Mouse (Mus musculus): ENCODE results near the gene Trpm5.
A peak's percentile ranks its signal among the peaks of the same experiment; 100 is the strongest.

The Trpm5 gene

DNA sequence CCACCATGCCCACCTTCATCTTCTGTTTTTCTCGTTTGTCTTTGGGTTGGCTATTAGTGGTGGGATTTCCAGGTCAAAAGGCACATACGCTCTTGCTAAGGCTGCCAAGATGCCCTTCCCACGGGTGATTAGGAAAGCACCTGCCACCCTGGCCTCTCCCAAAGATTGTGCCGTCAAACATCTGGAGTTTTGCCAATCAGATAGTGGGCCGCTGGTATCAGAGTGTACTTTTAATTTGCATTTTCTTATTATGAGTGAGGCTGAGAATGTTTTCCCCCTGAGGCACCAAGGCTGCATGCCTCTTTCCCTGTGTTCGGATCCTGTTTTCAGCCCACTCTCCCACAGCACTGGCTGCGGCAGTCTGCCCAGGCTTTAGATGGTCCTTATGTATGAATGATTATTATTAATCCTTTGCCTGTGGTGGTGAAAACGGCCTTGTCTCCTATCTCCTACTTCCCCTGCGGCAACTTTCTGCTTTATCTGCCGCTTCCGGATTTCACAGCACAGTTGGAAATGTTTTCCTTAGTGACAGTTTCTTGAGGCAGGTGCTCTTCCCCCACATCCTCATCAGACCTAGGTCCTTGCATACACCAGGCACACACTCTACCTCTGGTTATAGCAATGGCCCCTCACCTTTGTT is 10.9 kb upstream of the Trpm5 start:
- no peak for DNase-seq

DNA sequence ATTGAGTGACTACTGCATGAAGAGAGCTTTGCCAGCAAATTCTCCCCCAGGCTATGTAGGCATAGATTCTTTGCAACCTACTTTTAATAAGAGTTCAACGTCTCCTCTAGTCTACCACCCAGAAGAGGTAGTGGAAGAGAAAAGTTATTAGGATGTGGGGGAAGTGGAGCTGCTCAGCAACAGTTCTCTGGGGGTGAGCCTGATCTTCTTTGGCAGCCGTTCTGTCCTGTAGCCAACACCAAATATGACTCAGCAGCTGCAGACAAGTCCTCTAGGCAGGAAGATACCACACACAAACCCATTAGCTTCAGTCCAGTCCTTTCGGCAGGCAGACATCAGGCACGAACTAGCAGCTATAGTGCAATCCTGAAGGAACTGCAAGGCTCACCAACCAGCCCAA is 6.3 kb upstream of the Trpm5 start:
- no peak for DNase-seq

DNA sequence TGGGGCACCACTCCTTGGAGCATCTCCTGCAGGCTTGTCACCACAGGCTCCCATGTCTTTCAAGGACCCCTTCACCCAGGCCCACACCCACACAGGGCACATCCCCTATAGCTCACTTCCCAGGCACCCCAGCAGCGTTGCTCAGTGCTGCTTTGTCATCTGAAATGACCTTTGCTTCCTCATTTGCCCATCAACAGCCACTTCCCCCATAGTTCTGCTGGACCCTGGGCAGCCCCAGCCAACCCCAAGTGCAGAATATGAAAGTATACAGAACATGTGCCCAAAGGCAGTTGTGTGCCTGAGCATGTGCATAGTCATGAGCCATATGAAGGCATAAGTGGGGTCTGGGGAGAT is 1.1 kb upstream of the Trpm5 start:
- DNase-seq: no peak

DNA sequence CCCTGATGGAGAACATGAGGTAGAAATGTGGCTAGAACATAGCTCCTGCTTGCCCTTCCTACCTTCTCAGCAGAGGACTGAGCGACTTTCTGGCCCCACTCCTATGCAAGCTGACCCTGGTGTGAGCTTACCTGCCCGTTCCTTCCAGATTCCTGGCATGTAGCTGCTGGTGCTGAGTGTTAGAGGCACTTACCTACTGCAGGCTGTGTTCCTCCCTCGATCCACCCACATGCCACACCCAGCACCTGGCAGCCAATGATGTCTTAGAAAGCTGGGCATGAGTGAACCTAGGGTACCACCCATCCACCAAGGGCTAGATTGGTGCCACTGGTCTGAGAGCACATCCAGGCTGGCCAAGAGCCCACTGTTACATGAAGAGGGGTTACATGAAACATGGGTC is 595 bp downstream of the Trpm5 start:
- no peak for DNase-seq

DNA sequence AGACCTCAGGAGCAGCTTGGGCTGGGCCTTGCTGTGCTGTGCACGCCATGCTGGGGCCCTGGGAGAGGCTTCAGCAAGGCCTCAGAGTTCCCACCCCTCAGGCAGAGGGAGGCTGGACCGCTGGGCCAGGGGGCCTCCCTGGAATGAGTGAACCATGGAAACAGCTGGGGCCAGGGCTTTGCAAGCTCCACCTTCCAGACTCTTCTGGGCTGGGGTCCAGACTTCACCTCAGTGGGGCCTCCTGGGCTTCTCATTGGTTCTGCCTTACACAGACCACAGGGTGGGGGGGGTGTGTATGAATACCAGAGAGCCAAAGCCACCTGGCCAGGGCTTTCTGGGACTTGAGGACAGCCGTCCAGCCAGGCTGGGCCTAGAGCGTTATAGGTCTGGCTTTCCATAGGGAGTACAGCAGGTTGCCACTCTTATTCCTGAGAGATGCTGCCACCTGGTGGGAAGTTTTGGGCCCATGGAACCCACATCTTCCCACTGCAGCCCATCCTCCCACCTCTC is 7.3 kb downstream of the Trpm5 start:
- DNase-seq: no peak

DNA sequence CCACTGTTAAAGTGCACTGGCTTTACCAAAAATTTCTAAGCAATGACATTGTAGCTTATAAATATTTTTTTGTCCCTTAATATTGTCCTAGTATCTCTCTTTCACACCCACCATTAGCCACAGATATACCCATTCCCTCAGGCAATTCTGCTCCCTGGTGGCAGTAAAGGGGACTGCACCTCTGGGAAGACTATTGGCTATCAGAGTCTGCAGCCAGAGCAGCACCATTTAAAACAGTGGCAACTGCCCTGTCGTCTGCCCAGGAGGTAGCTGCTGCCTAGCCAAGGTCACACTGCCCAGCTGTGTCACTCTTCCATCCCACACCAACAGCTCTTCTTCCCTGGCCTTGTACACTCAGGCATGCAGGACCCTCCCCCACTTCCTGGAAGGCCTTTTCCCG is 8.1 kb downstream of the Trpm5 start:
- DNase-seq: no peak

DNA sequence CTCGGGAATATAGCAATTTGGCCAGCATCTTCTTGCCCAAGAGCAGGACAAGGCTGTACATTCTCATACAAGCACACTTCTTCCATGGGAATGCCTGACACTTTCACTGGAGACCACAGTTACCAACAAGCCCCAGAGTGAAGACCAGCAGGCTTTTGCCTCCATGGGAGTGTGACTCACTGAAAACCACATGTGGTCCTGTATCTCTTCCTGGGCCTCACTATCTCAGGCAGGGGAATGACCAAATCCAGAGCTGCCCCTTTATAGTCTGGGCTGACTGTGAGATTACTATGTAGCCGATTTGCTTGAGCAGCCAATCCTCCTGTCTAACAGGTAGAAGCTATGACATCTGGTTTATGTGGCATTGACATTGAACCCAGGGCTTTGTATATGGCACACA is 10.7 kb downstream of the Trpm5 start:
- no peak for DNase-seq

DNA sequence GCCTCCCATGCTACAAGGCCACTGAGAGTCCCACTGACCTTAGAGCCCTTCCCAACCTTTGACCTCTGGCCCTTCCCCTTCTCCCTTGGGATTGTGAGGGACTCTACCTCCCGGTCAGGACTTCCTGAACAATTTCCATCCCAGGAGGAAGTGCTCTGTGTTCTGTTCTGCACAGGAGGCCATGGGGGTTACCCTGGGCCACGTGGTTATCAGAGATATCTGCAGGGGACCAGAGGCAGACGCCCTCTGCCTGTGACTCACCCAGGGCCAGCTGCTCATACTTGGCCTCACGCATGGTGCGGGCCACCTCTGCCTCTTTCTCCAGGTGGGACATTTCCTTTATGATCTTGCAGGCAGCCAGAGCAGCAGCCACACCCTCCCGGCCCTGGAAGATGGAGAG is 12.4 kb downstream of the Trpm5 start:
- no peak for DNase-seq

DNA sequence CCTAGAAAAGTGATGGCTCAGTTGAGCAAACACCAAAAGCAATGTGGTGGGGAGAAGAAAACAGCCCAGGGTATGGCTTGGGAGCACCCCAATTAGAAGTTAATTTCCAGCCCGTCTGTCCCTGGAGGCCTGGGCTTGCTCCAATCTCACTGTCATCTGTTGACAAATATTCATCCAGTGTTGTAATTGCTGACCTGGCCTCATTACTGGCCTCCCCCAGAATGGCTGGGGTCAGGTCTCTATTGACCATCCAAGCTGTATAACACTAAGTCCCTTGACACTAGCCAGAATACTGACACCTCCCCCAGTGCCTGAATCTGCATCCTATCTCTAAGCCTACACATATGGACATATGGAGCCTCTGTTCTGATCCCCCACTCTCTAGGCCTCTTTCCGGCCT is 17.1 kb downstream of the Trpm5 start:
- no peak for DNase-seq

DNA sequence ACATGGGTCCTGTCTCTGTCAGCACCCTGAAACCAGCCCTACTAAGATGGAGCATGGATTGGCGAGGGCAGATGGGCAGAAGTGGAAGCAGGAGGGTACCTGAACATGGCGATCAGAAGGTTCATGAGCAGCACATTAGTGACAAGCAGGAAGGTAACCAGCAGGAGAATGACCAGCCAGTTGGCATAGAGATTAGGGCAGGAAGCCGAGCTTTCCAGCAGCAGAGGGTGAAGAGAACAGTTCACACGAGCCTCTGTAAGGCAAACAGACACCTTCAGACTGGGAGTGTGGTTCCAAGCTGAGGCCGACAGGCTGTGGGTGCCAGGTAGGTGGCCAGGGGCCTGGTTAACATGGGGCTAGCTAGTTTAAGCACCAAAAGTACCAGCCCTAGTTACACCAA is 19.0 kb downstream of the Trpm5 start:
- no peak for DNase-seq

DNA sequence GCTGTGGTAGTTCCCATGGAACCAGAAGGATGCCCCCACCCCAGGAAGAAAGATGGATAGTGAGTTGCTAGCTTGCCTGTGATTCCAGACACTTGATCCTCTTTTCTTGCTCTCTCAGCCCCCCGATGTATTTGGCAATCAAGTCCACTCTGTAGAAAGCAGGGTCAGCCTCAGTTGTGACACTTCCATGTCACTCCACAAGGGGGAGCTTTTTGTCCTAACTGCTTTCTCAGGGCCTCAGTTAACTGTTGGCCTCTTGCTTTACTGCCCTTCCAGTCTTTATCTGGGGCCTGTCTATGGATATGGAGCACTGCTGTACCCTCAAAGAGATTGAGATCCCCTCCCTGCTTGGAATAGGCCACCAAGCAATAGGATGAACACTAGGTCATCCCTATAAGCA is 21.4 kb downstream of the Trpm5 start:
- no peak for DNase-seq

DNA sequence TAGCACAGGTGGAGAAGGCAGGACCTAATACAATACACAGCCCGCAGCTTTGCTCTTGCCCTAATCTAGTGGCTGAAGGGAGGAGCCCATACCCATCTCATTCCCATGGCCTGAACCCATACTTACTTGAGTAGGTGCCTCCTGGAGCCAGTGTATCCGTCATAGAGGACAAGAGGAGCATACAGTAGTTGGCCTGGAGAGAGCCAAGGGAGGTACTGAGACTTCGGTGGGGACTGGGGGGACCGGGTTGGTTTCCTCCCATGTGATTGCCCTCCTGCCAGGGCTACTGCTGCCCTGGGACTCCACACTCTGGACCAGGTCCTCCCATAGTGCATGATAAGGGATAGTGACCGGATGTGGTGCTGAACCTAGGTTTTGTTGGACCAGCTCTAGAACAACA is 21.8 kb downstream of the Trpm5 start:
- DNase-seq: no peak

DNA sequence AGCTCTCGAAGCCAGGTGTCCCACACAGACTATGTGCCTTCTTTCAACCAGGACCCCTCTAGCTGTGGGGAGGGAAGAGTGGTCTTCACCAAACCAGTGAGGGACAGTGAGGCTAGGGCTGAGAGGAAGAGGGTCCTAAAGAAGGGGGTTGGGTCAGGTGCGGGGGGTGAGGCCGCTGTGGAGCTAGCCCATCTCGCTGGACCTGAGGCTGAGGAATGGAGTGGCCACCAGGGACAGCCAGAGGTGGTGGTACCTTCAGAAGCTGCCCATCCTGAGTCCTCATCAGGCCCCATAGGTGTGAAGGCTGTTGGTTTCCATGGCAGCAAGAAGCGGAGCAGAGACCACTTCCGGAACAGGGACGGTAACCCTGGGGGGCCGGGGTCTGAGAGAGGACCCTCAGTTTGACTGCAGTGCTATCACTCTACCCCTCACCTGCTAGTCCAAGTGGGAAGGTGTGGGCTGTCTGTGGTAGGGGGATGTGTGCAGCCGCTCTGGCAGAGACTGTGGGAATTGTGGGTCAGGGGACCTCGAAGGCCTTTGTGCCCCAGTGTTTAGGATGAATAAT is 23.9 kb downstream of the Trpm5 start:
- DNase-seq: peak; percentile 65

DNA sequence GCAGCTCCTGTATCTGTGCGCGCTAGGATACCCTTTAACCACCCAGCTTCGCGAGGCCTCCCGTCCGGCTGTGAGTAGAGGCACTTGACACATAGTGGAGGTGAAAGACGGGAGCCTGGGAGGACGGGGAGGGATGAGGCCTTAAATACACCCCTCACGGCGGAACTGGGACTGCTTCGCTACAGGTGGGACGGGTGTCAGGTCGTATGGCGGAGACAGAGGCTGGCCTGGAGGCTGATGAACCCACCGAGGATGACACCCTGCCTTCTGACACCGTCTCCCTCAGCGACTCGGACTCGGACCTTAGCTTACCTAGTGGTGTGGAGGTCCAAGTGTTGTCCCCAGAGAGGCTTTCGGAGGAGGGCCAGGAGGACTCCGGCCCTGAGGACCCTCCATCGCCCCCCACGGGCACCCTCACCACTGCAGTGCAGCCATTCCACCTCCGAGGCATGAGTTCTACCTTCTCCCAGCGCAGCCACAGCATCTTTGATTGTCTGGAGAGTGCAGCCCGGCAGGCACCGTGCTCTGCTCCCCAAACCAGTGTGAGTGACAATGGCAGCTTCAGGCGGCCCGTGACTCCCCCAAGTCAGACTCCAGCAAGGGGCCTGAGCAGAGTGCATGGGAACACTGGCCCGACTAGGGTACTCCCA is 24.6 kb downstream of the Trpm5 start:
- peak; percentile 76 for DNase-seq

DNA sequence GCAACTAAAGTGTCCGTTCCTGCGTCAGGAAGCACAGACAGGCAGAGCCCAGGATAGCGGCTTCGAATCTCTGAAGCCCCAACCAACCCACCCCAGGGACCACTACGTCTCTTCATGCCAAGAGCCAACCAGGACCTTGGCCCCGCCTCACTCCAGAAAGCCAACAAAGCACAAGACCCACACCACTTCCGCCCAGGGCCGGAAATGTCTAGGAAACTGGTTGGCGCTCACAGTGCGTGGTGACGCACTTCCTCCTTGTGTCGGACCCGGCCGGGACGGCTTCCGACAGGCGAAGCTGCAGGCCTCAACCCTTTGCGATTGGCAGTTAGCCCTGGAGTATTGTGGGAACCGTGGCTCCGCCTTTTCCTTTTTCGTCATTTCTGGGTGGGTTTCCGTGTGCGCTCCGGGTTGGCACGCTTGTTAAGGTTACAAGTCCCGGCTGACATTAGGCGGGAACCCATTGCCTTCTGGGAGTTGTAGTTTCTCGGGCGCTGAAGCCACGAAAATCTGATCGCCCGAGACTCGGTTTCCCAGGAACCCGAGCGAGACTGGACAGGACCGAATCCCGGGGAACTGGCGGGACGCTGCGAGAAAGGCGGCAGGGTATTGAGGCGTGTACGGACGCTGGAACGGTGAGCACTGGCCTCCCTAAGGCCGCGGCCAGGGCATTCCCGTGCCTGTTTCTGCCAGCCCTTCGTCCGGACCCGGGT is 25.4 kb downstream of the Trpm5 start, which contains the start of gene Tssc4:
Gene Tssc4 (plus strand): TSS at position 368 of the 710 bp plus-strand sequence.
- DNase-seq: peak; percentile 100

DNA sequence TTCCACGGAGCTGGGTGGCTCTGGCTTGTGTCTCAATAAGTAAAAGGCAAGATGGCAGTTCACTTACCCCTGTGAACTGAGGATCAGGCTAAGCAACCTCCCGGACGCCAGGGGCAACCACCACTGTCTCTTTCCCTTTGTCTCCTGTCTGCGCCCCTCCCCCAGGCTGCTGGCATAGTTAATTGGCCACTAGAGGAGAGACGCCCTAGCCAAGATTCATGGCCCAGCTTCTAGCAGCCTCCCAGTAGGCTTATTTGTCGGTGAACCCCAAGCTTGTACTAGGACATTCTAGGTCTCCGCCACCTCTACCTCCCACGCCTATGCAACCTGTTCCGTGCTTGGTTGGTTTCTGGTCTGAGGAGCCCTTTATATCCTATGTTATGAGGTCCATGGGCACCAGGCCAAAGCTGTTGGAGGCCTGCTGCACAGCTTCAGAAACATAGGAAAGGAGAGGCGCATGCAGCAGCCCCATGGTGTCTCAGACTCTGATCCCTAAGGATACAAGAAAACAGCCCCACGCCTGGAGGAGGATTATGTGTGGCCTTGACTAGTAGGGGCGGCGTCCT is 26.0 kb downstream of the Trpm5 start:
- DNase-seq: no peak

DNA sequence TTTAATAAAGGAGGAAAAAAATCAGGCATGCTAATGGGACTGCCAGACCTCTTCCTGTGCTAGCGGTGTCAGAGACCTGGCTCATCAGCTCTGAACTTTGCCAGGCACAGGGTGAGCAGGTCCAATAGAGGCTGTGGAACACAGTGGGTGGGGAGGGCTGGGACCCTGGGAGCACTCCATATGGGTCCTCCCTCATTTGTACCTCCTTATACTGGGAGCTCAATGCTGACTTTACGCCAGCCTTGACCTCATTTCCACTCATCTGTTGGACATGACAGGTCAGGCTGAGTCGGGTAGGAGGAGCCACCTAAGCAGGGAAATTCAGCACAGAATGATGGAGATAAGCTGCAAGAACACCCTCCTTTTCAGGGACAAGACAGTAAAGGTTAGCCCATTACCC is 26.5 kb downstream of the Trpm5 start:
- DNase-seq: peak; percentile 66

DNA sequence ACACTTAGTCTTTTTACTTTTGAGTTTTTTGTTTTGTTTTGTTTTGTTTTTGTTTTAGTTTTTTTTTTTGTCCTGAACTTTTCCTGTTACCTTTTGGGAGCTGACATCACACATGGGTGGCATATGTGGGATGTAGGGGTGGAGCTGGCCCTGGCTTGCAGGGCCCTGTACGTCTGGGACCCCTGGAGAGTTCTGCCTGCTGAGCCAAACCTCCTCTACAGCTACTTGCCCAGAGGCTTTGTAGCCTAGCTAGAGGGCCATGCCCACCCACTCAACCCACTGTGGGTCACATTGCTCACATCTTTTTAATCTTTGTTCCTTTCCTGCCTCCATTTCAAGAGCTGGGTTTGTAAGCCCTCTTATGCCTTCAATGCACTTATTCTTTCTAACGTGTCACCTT is 27.0 kb downstream of the Trpm5 start:
- DNase-seq: peak; percentile 66

DNA sequence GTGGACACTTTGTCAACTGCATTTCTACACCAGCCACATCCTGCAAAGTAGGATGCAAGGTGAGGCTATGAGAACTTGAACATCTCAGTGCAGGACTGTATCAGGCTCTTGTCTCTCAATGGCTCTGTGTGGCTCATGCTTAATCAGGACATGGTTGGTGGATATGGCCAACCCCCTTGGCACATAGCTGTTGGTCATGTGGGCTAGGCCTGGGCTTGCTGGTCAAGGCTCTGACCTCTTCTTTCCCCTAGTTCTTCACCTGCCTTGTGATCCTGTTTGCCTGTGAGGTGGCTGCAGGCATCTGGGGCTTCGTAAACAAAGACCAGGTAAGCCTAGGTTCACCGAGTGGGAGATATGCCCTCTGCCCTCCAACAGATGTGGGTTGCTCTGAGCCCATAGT is 28.8 kb downstream of the Trpm5 start:
- DNase-seq: no peak

DNA sequence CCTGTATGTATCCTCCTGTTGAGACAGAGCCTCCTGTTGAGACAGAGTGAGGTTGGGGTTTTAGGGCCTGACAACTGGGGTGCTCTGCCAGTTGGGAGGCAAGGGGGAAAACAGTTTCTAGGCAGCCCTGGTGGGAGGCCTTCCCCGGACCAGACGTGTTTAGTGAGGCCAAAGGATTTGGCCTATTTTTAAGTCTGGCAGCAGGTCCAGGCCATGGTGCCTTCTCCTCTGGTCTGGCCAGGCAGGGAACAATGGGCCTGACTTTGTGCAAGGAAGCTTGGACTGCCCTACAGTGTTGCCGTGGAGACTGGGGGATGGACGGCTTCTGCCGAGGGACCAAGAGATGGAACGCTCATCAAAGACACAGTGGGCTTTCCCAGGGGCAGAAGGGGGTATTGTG is 30.2 kb downstream of the Trpm5 start:
- peak; percentile 57 for DNase-seq

DNA sequence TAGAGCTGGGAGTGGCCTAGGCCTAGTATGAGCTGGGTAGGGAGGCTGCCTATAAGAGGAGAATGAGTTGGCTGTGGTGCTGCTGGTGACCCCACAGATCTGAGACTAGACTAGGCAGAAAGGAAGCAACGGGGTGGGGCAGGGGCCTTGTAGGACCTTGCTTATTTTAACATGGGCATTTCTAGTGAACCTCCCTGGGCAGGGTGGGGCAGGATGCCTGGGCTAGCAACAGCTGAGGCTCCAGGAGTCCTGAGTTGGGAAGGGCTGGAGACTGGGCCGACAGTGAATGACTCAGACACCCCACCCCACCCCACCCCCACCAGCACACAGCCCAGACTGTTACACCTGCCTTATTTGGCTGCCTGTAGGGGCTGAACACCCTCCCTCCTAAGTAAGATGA is 31.7 kb downstream of the Trpm5 start:
- no peak for DNase-seq

DNA sequence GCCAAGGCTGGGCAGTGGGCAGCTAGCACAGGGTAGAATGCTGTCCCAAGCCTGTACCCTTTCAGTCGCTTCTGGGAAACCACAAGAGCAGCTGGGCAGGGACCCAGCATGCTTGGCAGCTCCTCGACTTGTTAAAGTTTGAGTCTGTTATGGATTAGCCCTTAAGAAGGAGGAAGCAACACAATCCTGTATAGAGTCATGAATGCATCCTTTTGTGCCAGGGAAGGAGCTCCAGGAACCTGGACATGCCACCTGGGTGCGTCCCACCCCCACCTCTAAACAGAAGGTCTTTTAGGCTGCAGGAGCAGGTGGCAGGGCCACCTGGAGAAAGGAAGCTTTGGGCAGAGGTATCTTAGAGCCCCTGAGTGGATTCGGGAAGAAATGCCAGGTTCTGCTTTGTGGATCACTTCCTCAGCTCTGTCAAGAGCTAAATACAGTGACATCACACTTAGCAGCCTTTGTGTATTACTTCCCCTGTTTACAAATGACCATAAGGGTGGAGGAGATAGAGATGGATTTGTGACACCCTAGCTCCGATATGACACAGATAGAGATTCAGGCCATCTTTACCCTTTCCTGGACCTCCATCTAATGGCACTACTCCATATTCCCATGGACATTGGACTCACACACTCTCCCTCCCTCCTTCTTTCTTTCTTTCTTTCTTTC is 35.1 kb downstream of the Trpm5 start:
- peak; percentile 74 for DNase-seq

DNA sequence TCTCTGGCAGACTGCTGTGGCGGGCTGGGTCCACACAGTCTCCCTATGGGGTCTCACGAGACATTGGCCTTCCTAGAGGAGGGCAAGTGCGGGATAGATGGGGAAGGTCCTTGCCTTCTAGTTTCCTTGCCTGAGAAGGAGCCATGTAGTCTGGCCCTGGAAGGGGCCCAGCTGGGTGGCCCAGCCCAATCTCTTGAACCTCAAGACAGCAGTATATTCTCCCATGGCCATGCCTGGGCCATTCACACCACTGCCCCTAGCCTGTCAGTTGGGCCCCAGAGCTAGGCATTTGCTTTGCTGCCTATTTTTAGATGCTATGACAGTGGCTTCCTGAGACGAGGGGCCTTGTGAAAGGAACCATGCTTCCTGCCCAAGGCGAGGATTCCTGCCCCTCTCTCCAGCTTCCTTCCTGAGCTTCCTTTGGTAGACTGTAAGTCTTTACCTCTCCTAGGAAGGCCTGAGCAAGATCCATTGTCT is 36.2 kb downstream of the Trpm5 start:
- DNase-seq: no peak

Data from cerebellum, adult 11-12 months (tissue).